Mouse (Mus musculus): Measurements from ENCODE around the gene Rrbp1. TPM values are rescaled to one million over a fixed set of nuclear protein-coding genes. Genes with fewer than 3 reads are reported as not detected.

The Rrbp1 gene
- polyA plus RNA-seq, 1 experiment from 2014 or later, result 88.8 TPM

GRCm38 (mm10) chr2:143947981-143948380 is 63.1 kb downstream of the Rrbp1 start:
- TF ChIP-seq CTCF (IDR thresholded peaks at IDR 0.05; ENCODE audit: low read depth), result no peak
- Histone ChIP-seq H3K4me2 (no peak overlapping the region), H3K27ac (ENCODE audit: low read depth) (no peak overlapping the region), H3K4me3 (ENCODE audit: low read depth, low read length) (no peak overlapping the region), H3K27me3 (ENCODE audit: insufficient read depth, low read length) (no peaks in the 10 kb centered on the region), H3K9ac (no peak overlapping the region), H3K4me1 (ENCODE audit: insufficient read depth) (no peaks in the 10 kb centered on the region), H3K9me3 (ENCODE audit: low read depth, low read length) (no peaks in the 10 kb centered on the region), H3K36me3 (ENCODE audit: insufficient read depth) (peaks cover 98% of the 10 kb centered on the region)
- ATAC-seq (ENCODE audit: insufficient read depth) (no peak), DNase-seq (no peak)
- 80% methylated on average over 3 of the region's 3 CpGs for WGBS

- no peaks in the 10 kb centered on the region for H3K27me3 ChIP-seq (ENCODE audit: insufficient read depth, low read length)
- H3K4me3 ChIP-seq (ENCODE audit: low read depth, low read length), result no peak overlapping the region
- no peak overlapping the region for H3K27ac ChIP-seq (ENCODE audit: low read depth)
- H3K4me2 ChIP-seq, result no peak overlapping the region
- H3K36me3 ChIP-seq (ENCODE audit: insufficient read depth), result peaks cover 94% of the 10 kb centered on the region
- DNase-seq (no peak), ATAC-seq (ENCODE audit: insufficient read depth) (no peak)
- no peak for TF ChIP-seq CTCF (IDR thresholded peaks at IDR 0.05; ENCODE audit: low read depth)
- H3K4me1 ChIP-seq (ENCODE audit: insufficient read depth), result no peaks in the 10 kb centered on the region
- H3K9me3 ChIP-seq (ENCODE audit: low read depth, low read length), result no peaks in the 10 kb centered on the region
- no peak overlapping the region for H3K9ac ChIP-seq
- 78% methylated on average over 2 of the region's 2 CpGs for whole genome bisulfite sequencing
These were observed 64.7 kb downstream of the Rrbp1 start for GRCm38 (mm10) chr2:143946399-143946798.

- no peaks in the 10 kb centered on the region for H3K9me3 ChIP-seq (ENCODE audit: low read depth, low read length)
- WGBS, result 91% methylated on average over 7 of the region's 7 CpGs
- no peak overlapping the region for H3K9ac ChIP-seq
- peaks cover 94% of the 10 kb centered on the region for H3K36me3 ChIP-seq (ENCODE audit: insufficient read depth)
- peak; percentile 36; the same call in 1 of the 2 replicates for ATAC-seq (ENCODE audit: insufficient read depth)
- H3K27me3 ChIP-seq (ENCODE audit: insufficient read depth, low read length), result no peaks in the 10 kb centered on the region
- no peak overlapping the region for H3K4me2 ChIP-seq
- H3K27ac ChIP-seq (ENCODE audit: low read depth), result no peak overlapping the region
- H3K4me3 ChIP-seq (ENCODE audit: low read depth, low read length), result no peak overlapping the region
- no peaks in the 10 kb centered on the region for H3K4me1 ChIP-seq (ENCODE audit: insufficient read depth)
- TF ChIP-seq CTCF (IDR thresholded peaks at IDR 0.05; ENCODE audit: low read depth), result peak; percentile 62
- DNase-seq, result no peak
These were observed 65.5 kb downstream of the Rrbp1 start for GRCm38 (mm10) chr2:143945466-143946075.

GRCm38 (mm10) chr2:143944796-143945195 is 66.3 kb downstream of the Rrbp1 start:
- no peak overlapping the region for H3K9ac ChIP-seq
- H3K27me3 ChIP-seq (ENCODE audit: insufficient read depth, low read length), result no peaks in the 10 kb centered on the region
- H3K4me3 ChIP-seq (ENCODE audit: low read depth, low read length), result no peak overlapping the region
- no peak overlapping the region for H3K4me2 ChIP-seq
- 91% methylated on average over 3 of the region's 3 CpGs for WGBS
- peaks cover 93% of the 10 kb centered on the region for H3K36me3 ChIP-seq (ENCODE audit: insufficient read depth)
- no peaks in the 10 kb centered on the region for H3K9me3 ChIP-seq (ENCODE audit: low read depth, low read length)
- H3K27ac ChIP-seq (ENCODE audit: low read depth), result no peak overlapping the region
- ATAC-seq (ENCODE audit: insufficient read depth) (no peak), DNase-seq (no peak)
- H3K4me1 ChIP-seq (ENCODE audit: insufficient read depth), result no peaks in the 10 kb centered on the region
- TF ChIP-seq CTCF (IDR thresholded peaks at IDR 0.05; ENCODE audit: low read depth), result no peak

- no peak for TF ChIP-seq CTCF (IDR thresholded peaks at IDR 0.05; ENCODE audit: low read depth)
- Histone ChIP-seq H3K27ac (ENCODE audit: low read depth) (no peak overlapping the region), H3K9ac (no peak overlapping the region), H3K27me3 (ENCODE audit: insufficient read depth, low read length) (no peaks in the 10 kb centered on the region), H3K4me3 (ENCODE audit: low read depth, low read length) (no peak overlapping the region), H3K4me2 (no peak overlapping the region), H3K4me1 (ENCODE audit: insufficient read depth) (no peaks in the 10 kb centered on the region), H3K9me3 (ENCODE audit: low read depth, low read length) (no peaks in the 10 kb centered on the region), H3K36me3 (ENCODE audit: insufficient read depth) (peaks cover 62% of the 10 kb centered on the region)
- DNase-seq, result no peak
- no peak for ATAC-seq (ENCODE audit: insufficient read depth)
- WGBS, result 81% methylated on average over 5 of the region's 5 CpGs
These were observed 70.7 kb downstream of the Rrbp1 start for GRCm38 (mm10) chr2:143940406-143940805.

- Histone ChIP-seq H3K9me3 (ENCODE audit: low read depth, low read length) (no peaks in the 10 kb centered on the region), H3K36me3 (ENCODE audit: insufficient read depth) (peaks cover 41% of the 10 kb centered on the region), H3K4me1 (ENCODE audit: insufficient read depth) (no peaks in the 10 kb centered on the region), H3K4me2 (no peak overlapping the region), H3K27me3 (ENCODE audit: insufficient read depth, low read length) (no peaks in the 10 kb centered on the region), H3K4me3 (ENCODE audit: low read depth, low read length) (no peak overlapping the region), H3K27ac (ENCODE audit: low read depth) (no peak overlapping the region), H3K9ac (no peak overlapping the region)
- 52% methylated on average over 2 of the region's 2 CpGs for WGBS
- DNase-seq, result no peak
- TF ChIP-seq CTCF (IDR thresholded peaks at IDR 0.05; ENCODE audit: low read depth), result no peak
- ATAC-seq (ENCODE audit: insufficient read depth), result no peak
These were observed 73.2 kb downstream of the Rrbp1 start for GRCm38 (mm10) chr2:143937861-143938260.

GRCm38 (mm10) chr2:143934439-143934838 is 76.6 kb downstream of the Rrbp1 start:
- H3K4me1 ChIP-seq (ENCODE audit: insufficient read depth), result no peaks in the 10 kb centered on the region
- WGBS, result 80% methylated on average over 8 of the region's 8 CpGs
- ATAC-seq (ENCODE audit: insufficient read depth), result no peak

More at GRCm38 (mm10) chr2:143934439-143934838, 76.6 kb downstream of the Rrbp1 start:
- H3K4me3 ChIP-seq (ENCODE audit: low read depth, low read length), result no peak overlapping the region
- H3K27ac ChIP-seq (ENCODE audit: low read depth), result no peak overlapping the region
- no peak for TF ChIP-seq CTCF (IDR thresholded peaks at IDR 0.05; ENCODE audit: low read depth)
- peaks cover 10% of the 10 kb centered on the region for H3K36me3 ChIP-seq (ENCODE audit: insufficient read depth)
- H3K9ac ChIP-seq, result no peak overlapping the region
- no peaks in the 10 kb centered on the region for H3K27me3 ChIP-seq (ENCODE audit: insufficient read depth, low read length)
- no peaks in the 10 kb centered on the region for H3K9me3 ChIP-seq (ENCODE audit: low read depth, low read length)
- DNase-seq, result no peak
- no peak overlapping the region for H3K4me2 ChIP-seq

Measured in lung, embryonic 14.5 days (tissue).